Mouse (Mus musculus): ENCODE data around the gene Stub1.

DNA sequence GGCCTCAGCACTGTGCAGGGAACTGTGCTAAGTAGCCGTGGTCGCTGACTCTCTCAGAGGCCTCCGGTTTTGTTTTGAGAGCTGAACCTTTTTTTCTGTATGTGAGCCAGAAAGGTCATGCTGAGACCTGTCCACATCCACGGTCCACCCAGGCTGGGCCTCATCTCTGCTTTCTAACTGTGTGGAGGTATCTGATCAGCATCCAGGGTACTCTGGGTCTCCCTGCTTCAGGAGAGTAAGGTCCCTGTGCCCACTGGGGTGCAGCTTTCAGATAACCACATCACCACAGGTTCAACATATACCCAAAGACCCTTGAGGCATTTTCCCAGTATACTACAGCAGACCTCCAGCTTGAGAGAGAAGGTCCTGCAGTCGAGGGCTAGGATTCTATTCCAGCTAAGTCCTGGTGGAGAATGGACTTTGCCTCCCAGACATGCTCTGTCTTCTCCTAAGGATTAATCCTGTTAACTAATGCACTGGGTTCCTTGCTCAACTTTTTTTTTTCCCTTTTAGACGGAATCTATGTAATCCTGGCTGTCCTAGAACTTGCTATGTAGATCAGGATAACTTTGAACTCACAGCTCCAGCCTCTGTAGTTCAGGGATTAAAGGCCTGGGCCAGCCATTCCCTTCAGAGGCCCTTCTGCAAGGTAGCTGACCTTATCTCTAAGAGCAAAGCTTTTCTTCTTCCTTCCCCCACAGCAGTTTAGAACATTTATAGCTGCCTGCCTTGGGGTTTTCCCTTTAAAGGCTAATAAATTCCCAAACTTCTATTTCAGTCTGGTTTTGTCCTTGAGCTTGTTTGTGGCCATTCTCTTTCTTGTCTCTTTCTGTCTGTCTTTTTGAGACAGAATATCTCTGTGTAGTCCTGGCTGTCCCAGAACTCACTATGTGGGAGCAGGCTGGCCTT is 28.8 kb upstream of the Stub1 start:
- TF ChIP-seq CTCF (IDR thresholded peaks at IDR 0.05; ENCODE audit: low read depth) = no peak
- no peak for TF ChIP-seq EP300 (IDR thresholded peaks at IDR 0.05; ENCODE audit: low read depth)
